Mouse (Mus musculus) lung, postnatal 0 days (tissue): ENCODE data around the gene Pou5f1. TPM values are rescaled to one million over a fixed set of nuclear protein-coding genes. Genes with fewer than 3 reads are reported as not detected.
"Not testable (repeated sequence)": the region's sequence is repeated elsewhere in the genome, so short reads cannot be mapped to it uniquely, and the experiment has no call there.

Source experiments
- ATAC-seq: fragments of 200-750 bp; cut with Nextera tagmentation; 2 replicates; pipeline ENCODE4 v1.8.0; 2017; ENCODE audit warnings: moderate library complexity
- DNase-seq: peaks from one replicate; pipeline ENCODE4 v3.0.0-alpha.2; 2016; ENCODE audit warnings: low spot score
- H3K27ac ChIP-seq: fragments of 300-500 bp; sonication (generic); 2 replicates; pipeline ENCODE4 v1.5.1; 2014; ENCODE audit warnings: antibody characterized with exemption, mild to moderate bottlenecking, low read length, mixed read lengths
- H3K27me3 ChIP-seq: fragments of 300-500 bp; sonication (generic); replicated peaks from 2 replicates; pipeline ENCODE4 v1.6.1; 2014; ENCODE audit warnings: low read length, mixed read lengths; ENCODE audit not compliant: insufficient read depth
- H3K36me3 ChIP-seq: fragments of 300-500 bp; sonication (generic); 2 replicates; pipeline ENCODE4 v1.6.1; 2014; ENCODE audit warnings: low read length, mixed read lengths; ENCODE audit not compliant: insufficient read depth
- H3K4me1 ChIP-seq: fragments of 300-500 bp; sonication (generic); 2 replicates; pipeline ENCODE4 v1.6.1; 2014; ENCODE audit warnings: antibody characterized with exemption, low read depth, low read length, mixed read lengths; ENCODE audit not compliant: insufficient read depth
- H3K4me2 ChIP-seq: fragments of 300-500 bp; sonication (generic); replicated peaks from 2 replicates; pipeline ENCODE4 v1.6.1; 2014; ENCODE audit warnings: low read depth, mild to moderate bottlenecking, low read length, moderate library complexity, mixed read lengths
- H3K4me3 ChIP-seq: fragments of 300-500 bp; sonication (generic); 2 replicates; pipeline ENCODE4 v1.5.1; 2014; ENCODE audit warnings: low read depth, low read length
- H3K9ac ChIP-seq: fragments of 300-500 bp; sonication (generic); replicated peaks from 2 replicates; pipeline ENCODE4 v1.6.1; 2014; ENCODE audit warnings: low read depth, mild to moderate bottlenecking
- H3K9me3 ChIP-seq: fragments of 300-500 bp; sonication (generic); 2 replicates; pipeline ENCODE4 v1.6.1; 2016; ENCODE audit warnings: low read length, mixed read lengths
- CTCF ChIP-seq: IDR thresholded peaks from 2 replicates; pipeline ENCODE4 v1.5.1; 2016; ENCODE audit warnings: antibody characterized with exemption, mild to moderate bottlenecking
- EP300 ChIP-seq: IDR thresholded peaks from 2 replicates; pipeline ENCODE4 v1.6.1; 2016; ENCODE audit warnings: antibody characterized with exemption, mild to moderate bottlenecking, control low read depth
- WGBS: fragments of 180-500 bp; shearing (Covaris S2); extraction: QIAGEN DNeasy Blood & Tissue Kit; methylation state at CpG from one replicate; pipeline ENCODE4 v1.1.7; 2014; 5-methylcytosine and 5-hydroxymethylcytosine counted together
- polyA plus RNA-seq: library from polyadenylated mRNA; unstranded; fragments of >200 nt; fragmentation: Nextera tagmentation; extraction: Ambion mirVana; gene quantifications from 2 replicates; pipeline ENCODE4 v1.2.1, GENCODE M21; 2015

Pou5f1 gene
- 0.13 TPM in 1 of 2 replicates, not detected in the other for polyA plus RNA-seq

GRCm38 (mm10) chr17:35505776-35506175, at the start of gene Pou5f1:
Gene Pou5f1, plus strand, starts transcription at chr17:35506018.
- Histone ChIP-seq H3K27me3 (no peaks in the 10 kb centered on the region), H3K4me1 (no peaks in the 10 kb centered on the region), H3K4me3 (no peak within 1 kb of the TSS), H3K9me3 (no peaks in the 10 kb centered on the region), H3K27ac (no peak within 1 kb of the TSS), H3K9ac (no peak within 1 kb of the TSS), H3K4me2 (no peak within 1 kb of the TSS), H3K36me3 (no peaks in the 10 kb centered on the region)
- WGBS: 61% methylated on average over 13 of the region's 13 CpGs
- ATAC-seq: no peak
- DNase-seq: no peak
- TF ChIP-seq EP300: no peak
- TF ChIP-seq CTCF: no peak

- not testable (repeated sequence) for H3K9me3 ChIP-seq, ATAC-seq, DNase-seq, H3K4me1 ChIP-seq, H3K4me3 ChIP-seq, H3K27ac ChIP-seq, H3K36me3 ChIP-seq, H3K9ac ChIP-seq, H3K4me2 ChIP-seq, H3K27me3 ChIP-seq
- WGBS: no CpG with 5 or more reads among the region's 1 CpGs
These were observed 47.6 kb upstream of the Pou5f1 start for GRCm38 (mm10) chr17:35458247-35458646.

GRCm38 (mm10) chr17:35460513-35461341, 45.1 kb upstream of the Pou5f1 start:
- H3K4me3 ChIP-seq, DNase-seq, ATAC-seq, H3K4me2 ChIP-seq, H3K27ac ChIP-seq, H3K36me3 ChIP-seq, H3K4me1 ChIP-seq, H3K9me3 ChIP-seq, H3K27me3 ChIP-seq, H3K9ac ChIP-seq: not testable (repeated sequence)
- no CpG with 5 or more reads among the region's 9 CpGs for WGBS

GRCm38 (mm10) chr17:35465651-35466050, 40.2 kb upstream of the Pou5f1 start:
- ATAC-seq: not testable (repeated sequence)

DNA sequence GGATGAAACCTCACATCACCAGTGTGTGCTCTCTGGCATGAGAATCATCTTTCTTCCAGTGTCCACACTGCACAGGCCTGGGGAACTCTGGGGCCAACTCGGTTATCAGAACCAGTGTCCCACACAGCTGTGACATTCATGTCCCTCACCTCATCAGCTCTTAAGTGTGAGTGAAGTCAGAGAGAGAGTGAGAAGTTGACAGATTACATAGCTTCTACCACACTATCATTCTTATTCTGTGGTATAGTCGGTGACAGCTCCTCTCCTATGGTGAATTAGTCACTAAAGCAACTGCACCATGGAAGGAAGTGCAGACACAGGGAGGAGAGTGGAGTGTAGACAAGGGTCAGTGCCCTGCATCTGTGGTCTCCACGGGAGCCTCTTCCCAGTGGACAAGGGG, 36.9 kb upstream of the Pou5f1 start:
- peaks cover 12% of the 10 kb centered on the region for H3K27me3 ChIP-seq
- not testable (repeated sequence) for H3K9ac ChIP-seq, H3K4me2 ChIP-seq, H3K4me1 ChIP-seq, H3K4me3 ChIP-seq, DNase-seq, H3K36me3 ChIP-seq, H3K9me3 ChIP-seq, ATAC-seq, H3K27ac ChIP-seq
- WGBS: 34% methylated on average over 3 of the region's 3 CpGs

More at GRCm38 (mm10) chr17:35465651-35466050, 40.2 kb upstream of the Pou5f1 start:
- not testable (repeated sequence) for H3K27ac ChIP-seq, DNase-seq, H3K9ac ChIP-seq, H3K9me3 ChIP-seq, H3K4me2 ChIP-seq, H3K4me1 ChIP-seq, H3K36me3 ChIP-seq, H3K4me3 ChIP-seq
- peaks cover 11% of the 10 kb centered on the region for H3K27me3 ChIP-seq
- peak; percentile 83 for TF ChIP-seq CTCF
- WGBS: 7% methylated on average over 8 of the region's 8 CpGs

- no peak for TF ChIP-seq EP300
- no peak within 1 kb of the TSS for H3K9ac ChIP-seq
- ATAC-seq (no peak), DNase-seq (no peak)
- WGBS: 1% methylated on average over 67 of the region's 80 CpGs
- H3K4me1 ChIP-seq: no peaks in the 10 kb centered on the region
- no peak within 1 kb of the TSS for H3K27ac ChIP-seq
- H3K4me2 ChIP-seq: peak within 1 kb of the TSS; percentile 74
- H3K9me3 ChIP-seq: no peaks in the 10 kb centered on the region
- no peaks in the 10 kb centered on the region for H3K36me3 ChIP-seq
- H3K4me3 ChIP-seq: peak within 1 kb of the TSS; percentile 42
- H3K27me3 ChIP-seq: peaks cover 12% of the 10 kb centered on the region
These were observed 35.7 kb upstream of the Pou5f1 start, which contains the start of gene H2-Q10 for GRCm38 (mm10) chr17:35469842-35470751. Gene H2-Q10, plus strand, starts transcription at chr17:35470089.
